ENCODE assay signal across 10 mouse cellular contexts in the genomic region with DNA sequence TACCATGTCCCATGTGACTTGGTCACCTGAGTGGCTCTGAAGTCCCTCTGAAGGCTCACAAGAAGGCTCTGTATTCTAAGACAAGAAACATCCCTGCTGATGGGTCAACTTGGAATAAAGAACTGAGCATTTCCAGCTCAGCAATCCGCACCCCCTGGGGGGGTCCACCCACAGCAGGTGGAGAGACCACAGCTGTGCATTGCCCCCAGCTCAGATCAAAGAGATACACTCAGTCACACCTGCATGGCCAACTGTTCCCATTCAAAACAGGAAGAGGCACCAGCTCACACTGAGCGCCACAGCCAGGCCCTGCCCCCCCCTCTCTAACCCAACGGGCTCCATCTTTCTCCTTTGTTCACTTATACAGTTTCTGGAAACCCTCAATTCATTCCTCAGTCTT. TPM values are rescaled to one million over a fixed set of nuclear protein-coding genes. Genes with fewer than 3 reads are reported as not detected.
A peak's percentile ranks its signal among the peaks of the same experiment; 100 is the strongest.
DNase-seq lines count a peak whose midpoint lies in the region; ATAC-seq and TF ChIP-seq lines count a peak whose summit lies in the region.
"Had no signal": no experiment of that assay in that cellular context is flagged by ENCODE, and none has a peak within 500 bp of the region (broad histone marks: within the 10 kb centered on the region; RNA-seq: fewer than 3 reads in every experiment).

No protein-coding gene starts in this region.

- no peak overlapping the region for H3K4me3 ChIP-seq in limb, embryonic 11.5 days (ENCODE audit: low read depth, low read length)
- no peak overlapping the region for H3K4me3 ChIP-seq in limb, embryonic 10.5 days
- H3K4me3 ChIP-seq in MEL (ENCODE audit: control insufficient read depth in 1 of 2, insufficient read depth in 1 of 2, low read depth in 2 of 2, low read length in 2 of 2), result no peak overlapping the region
- no peak overlapping the region for H3K4me3 ChIP-seq in stomach, embryonic 16.5 days (replicated peaks; ENCODE audit: low read length)
- H3K4me3 ChIP-seq: hindbrain, embryonic 10.5 days; layer of hippocampus, adult 2 months; midbrain, embryonic 15.5 days had no signal

- H3K4me1 ChIP-seq in limb, embryonic 11.5 days (ENCODE audit: control insufficient read depth, insufficient read depth, low read length), result no peaks in the 10 kb centered on the region
- peaks cover 2% of the 10 kb centered on the region for H3K4me1 ChIP-seq in limb, embryonic 10.5 days
- H3K4me1 ChIP-seq in MEL (ENCODE audit: control insufficient read depth in 1 of 2, insufficient read depth in 2 of 2, low read length in 2 of 2), result peaks cover 3 to 8% of the 10 kb centered on the region in 2 experiments; a peak in 3 of 4 replicates
- peaks cover 6% of the 10 kb centered on the region for H3K4me1 ChIP-seq in stomach, embryonic 16.5 days (ENCODE audit: control insufficient read depth, insufficient read depth, low read length)

- 0 out of 2 replicates have a peak, but pooled peaks have one; percentile 12 for ATAC-seq in limb, embryonic 11.5 days (ENCODE audit: insufficient number of reproducible peaks, low FRiP score, low TSS enrichment, low read depth)
- peak; percentile 65 for ATAC-seq in CD4-positive, CD25-positive, alpha-beta regulatory T cell, adult 4 months
- peak; percentile 30; the same call in 1 of the 2 replicates for ATAC-seq in stomach, embryonic 16.5 days (ENCODE audit: insufficient read depth, low FRiP score)
- ATAC-seq: midbrain, embryonic 15.5 days had no signal

- no peak overlapping the region for H3K4me2 ChIP-seq in limb, embryonic 11.5 days (ENCODE audit: low read depth, severe bottlenecking)
- no peak overlapping the region for H3K4me2 ChIP-seq in stomach, embryonic 16.5 days (ENCODE audit: low read depth, low read length)
- H3K4me2 ChIP-seq: midbrain, embryonic 15.5 days had no signal

- H3K9ac ChIP-seq in limb, embryonic 11.5 days (ENCODE audit: low read length), result no peak overlapping the region
- H3K9ac ChIP-seq in MEL (ENCODE audit: control insufficient read depth, low read depth, low read length, poor library complexity, severe bottlenecking), result no peak overlapping the region
- no peak overlapping the region for H3K9ac ChIP-seq in stomach, embryonic 16.5 days (ENCODE audit: low read length)
- H3K9ac ChIP-seq: midbrain, embryonic 15.5 days had no signal

- 85% methylated on average over 3 of the region's 3 CpGs for WGBS in limb, embryonic 11.5 days
- 72% methylated on average over 3 of the region's 3 CpGs for WGBS in limb, embryonic 10.5 days
- WGBS in stomach, embryonic 16.5 days, result 62% methylated on average over 3 of the region's 3 CpGs

- no peaks in the 10 kb centered on the region for H3K27me3 ChIP-seq in limb, embryonic 11.5 days (ENCODE audit: control insufficient read depth, insufficient read depth, low read length)
- H3K27me3 ChIP-seq in limb, embryonic 10.5 days (ENCODE audit: low read depth, poor library complexity, severe bottlenecking), result no peaks in the 10 kb centered on the region
- H3K27me3 ChIP-seq in MEL (ENCODE audit: control insufficient read depth in 1 of 2, insufficient read depth in 2 of 2, low read length in 2 of 2), result no peaks in the 10 kb centered on the region
- H3K27me3 ChIP-seq in stomach, embryonic 16.5 days (ENCODE audit: control insufficient read depth, insufficient read depth, low read length), result no peaks in the 10 kb centered on the region
- H3K27me3 ChIP-seq: midbrain, embryonic 15.5 days had no signal

- H3K9me3 ChIP-seq in limb, embryonic 11.5 days (ENCODE audit: control insufficient read depth, low read length), result no peaks in the 10 kb centered on the region
- no peaks in the 10 kb centered on the region for H3K9me3 ChIP-seq in limb, embryonic 10.5 days (replicated peaks)
- no peaks in the 10 kb centered on the region for H3K9me3 ChIP-seq in MEL (replicated peaks; ENCODE audit: insufficient read depth, low read length)
- H3K9me3 ChIP-seq in stomach, embryonic 16.5 days (replicated peaks; ENCODE audit: control insufficient read depth, low read length), result 0 out of 2 replicates have a peak, but pooled peaks cover 3% of the 10 kb centered on the region
- H3K9me3 ChIP-seq: hindbrain, embryonic 10.5 days; midbrain, embryonic 15.5 days had no signal

- DNase-seq in limb, embryonic 11.5 days (ENCODE audit: low spot score), result no peak
- no peak for DNase-seq in limb, embryonic 10.5 days (ENCODE audit: low spot score)
- DNase-seq in MEL (ENCODE audit: low read depth, low spot score), result no peak
- DNase-seq in adrenal gland, adult 8-10 months, result no peak
- DNase-seq in right cerebral cortex, postnatal 25 days, result no peak

- no peak for TF ChIP-seq RAD21 in MEL (IDR thresholded peaks at IDR 0.05; ENCODE audit: low read depth, low read length)

- no peak for TF ChIP-seq POLR2A in MEL (IDR thresholded peaks at IDR 0.05; ENCODE audit: control insufficient read depth in 1 of 2, insufficient read depth in 1 of 2, low read depth in 1 of 2, low read length in 2 of 2, poor library complexity in 1 of 2)

- peaks cover 2% of the 10 kb centered on the region for H3K36me3 ChIP-seq in limb, embryonic 11.5 days (ENCODE audit: control insufficient read depth, insufficient read depth, low read length)
- peaks cover 35% of the 10 kb centered on the region for H3K36me3 ChIP-seq in limb, embryonic 10.5 days
- peaks cover 12 to 14% of the 10 kb centered on the region in 2 experiments for H3K36me3 ChIP-seq in MEL (ENCODE audit: control insufficient read depth in 1 of 2, insufficient read depth in 2 of 2, low read length in 2 of 2)
- H3K36me3 ChIP-seq in stomach, embryonic 16.5 days (ENCODE audit: control insufficient read depth, insufficient read depth, low read length), result 0 out of 2 replicates have a peak, but pooled peaks cover 3% of the 10 kb centered on the region

- H3K27ac ChIP-seq in limb, embryonic 11.5 days (replicated peaks; ENCODE audit: low read depth, low read length), result no peak overlapping the region
- H3K27ac ChIP-seq in limb, embryonic 10.5 days, result no peak overlapping the region
- no peak overlapping the region for H3K27ac ChIP-seq in MEL (ENCODE audit: control insufficient read depth, low read depth, low read length)
- H3K27ac ChIP-seq in stomach, embryonic 16.5 days (ENCODE audit: low read length), result no peak overlapping the region
- H3K27ac ChIP-seq: hindbrain, embryonic 10.5 days; layer of hippocampus, adult 2 months; midbrain, embryonic 15.5 days had no signal

- no peak for TF ChIP-seq CTCF in MEL (IDR thresholded peaks at IDR 0.05 in 2 of 3, conservative IDR thresholded peaks at IDR 0.05 in 1 of 3; ENCODE audit: control insufficient read depth in 1 of 3, insufficient read depth in 1 of 3, low read depth in 2 of 3, low read length in 3 of 3, poor library complexity in 1 of 3, severe bottlenecking in 1 of 3)

- H3K79me2 ChIP-seq in MEL (ENCODE audit: control insufficient read depth, insufficient read depth, low read length, poor library complexity), result peaks cover 13% of the 10 kb centered on the region

- no peak for TF ChIP-seq EP300 in MEL (IDR thresholded peaks at IDR 0.05; ENCODE audit: low read depth in 1 of 2, low read length in 2 of 2)

TF ChIP-seq in MEL, 35 proteins besides CTCF, POLR2A, EP300 and RAD21 (continues in another document):
- TF ChIP-seq TCF12 (IDR thresholded peaks at IDR 0.05; ENCODE audit: low read depth, low read length), result 0 out of 2 replicates have a peak, but pooled peaks have one; percentile 23

RNA-seq across cellular contexts. Expression of a gene that starts 6.4 kb away (rescaled TPM):
- polyA plus RNA-seq in limb, embryonic 11.5 days (2014; fragmentation: Nextera tagmentation; extraction: Ambion mirVana), result 379 and 389 TPM in 2 replicates
- polyA plus RNA-seq in limb, embryonic 10.5 days (2016; fragmentation: Nextera tagmentation; extraction: Ambion mirVana), result 330 TPM in 2 replicates
- 100 to 1,000 TPM; 274 to 342 TPM for polyA plus RNA-seq in CD4-positive, CD25-positive, alpha-beta regulatory T cell, adult 4 months (2017; shearing (Covaris generic))
- 867 and 1,103 TPM in 2 replicates for total RNA-seq in MEL (2012; rRNA removed)
- polyA plus RNA-seq in MEL (2012; ENCODE audit: insufficient read depth in 1 of 2, insufficient read length in 2 of 2, low read depth in 1 of 2, low replicate concordance in 2 of 2, missing spikeins in 1 of 2), result 100 to 1,000 TPM in 1 of 2 experiments, not detected in 1; 850 TPM
- polyA plus RNA-seq in stomach, embryonic 16.5 days (2015; fragmentation: Nextera tagmentation; extraction: Ambion mirVana), result 345 and 393 TPM in 2 replicates
- 100 to 1,000 TPM; 273 to 388 (median 339) TPM for total RNA-seq in adrenal gland, adult 8-10 months (2022)

RNA-seq across cellular contexts. Expression of a gene that starts 8.3 kb away (rescaled TPM):
- polyA plus RNA-seq in limb, embryonic 11.5 days (2014; fragmentation: Nextera tagmentation; extraction: Ambion mirVana), result 11.7 and 14.1 TPM in 2 replicates
- 21.5 and 21.6 TPM in 2 replicates for polyA plus RNA-seq in limb, embryonic 10.5 days (2016; fragmentation: Nextera tagmentation; extraction: Ambion mirVana)
- 10 to 100 TPM; 54.4 to 79.2 TPM for polyA plus RNA-seq in CD4-positive, CD25-positive, alpha-beta regulatory T cell, adult 4 months (2017; shearing (Covaris generic))
- total RNA-seq in MEL (2012; rRNA removed), result 14.9 and 16.4 TPM in 2 replicates
- 10 to 100 TPM in 1 of 2 experiments, not detected in 1; 44.0 TPM for polyA plus RNA-seq in MEL (2012; ENCODE audit: insufficient read depth in 1 of 2, insufficient read length in 2 of 2, low read depth in 1 of 2, low replicate concordance in 2 of 2, missing spikeins in 1 of 2)
- 15.5 and 17.8 TPM in 2 replicates for polyA plus RNA-seq in stomach, embryonic 16.5 days (2015; fragmentation: Nextera tagmentation; extraction: Ambion mirVana)
- total RNA-seq in adrenal gland, adult 8-10 months (2022), result 10 to 100 TPM; 18.1 to 39.2 (median 25.6) TPM

RNA-seq across cellular contexts. Expression of a gene that starts 15.6 kb away (rescaled TPM):
- polyA plus RNA-seq in limb, embryonic 11.5 days (2014; fragmentation: Nextera tagmentation; extraction: Ambion mirVana), result 65.0 and 66.4 TPM in 2 replicates
- 82.8 and 93.0 TPM in 2 replicates for polyA plus RNA-seq in limb, embryonic 10.5 days (2016; fragmentation: Nextera tagmentation; extraction: Ambion mirVana)
- 10 to 100 TPM; 19.7 to 22.9 TPM for polyA plus RNA-seq in CD4-positive, CD25-positive, alpha-beta regulatory T cell, adult 4 months (2017; shearing (Covaris generic))
- 179 and 202 TPM in 2 replicates for total RNA-seq in MEL (2012; rRNA removed)
- polyA plus RNA-seq in MEL (2012; ENCODE audit: insufficient read depth in 1 of 2, insufficient read length in 2 of 2, low read depth in 1 of 2, low replicate concordance in 2 of 2, missing spikeins in 1 of 2), result 100 to 1,000 TPM; 136 to 201 TPM
- polyA plus RNA-seq in stomach, embryonic 16.5 days (2015; fragmentation: Nextera tagmentation; extraction: Ambion mirVana), result 40.7 and 41.6 TPM in 2 replicates
- 10 to 100 TPM; 29.0 to 30.9 (median 30.3) TPM for total RNA-seq in adrenal gland, adult 8-10 months (2022)

RNA-seq across cellular contexts. Expression of a gene that starts 55.2 kb away (rescaled TPM):
- polyA plus RNA-seq in limb, embryonic 11.5 days (2014; fragmentation: Nextera tagmentation; extraction: Ambion mirVana), result 18.1 and 20.9 TPM in 2 replicates
- 14.2 and 16.3 TPM in 2 replicates for polyA plus RNA-seq in limb, embryonic 10.5 days (2016; fragmentation: Nextera tagmentation; extraction: Ambion mirVana)
- 10 to 100 TPM; 12.3 to 18.8 TPM for polyA plus RNA-seq in CD4-positive, CD25-positive, alpha-beta regulatory T cell, adult 4 months (2017; shearing (Covaris generic))
- 7.8 and 10.2 TPM in 2 replicates for total RNA-seq in MEL (2012; rRNA removed)
- 10 to 100 TPM in 1 of 2 experiments, not detected in 1; 11.2 TPM for polyA plus RNA-seq in MEL (2012; ENCODE audit: insufficient read depth in 1 of 2, insufficient read length in 2 of 2, low read depth in 1 of 2, low replicate concordance in 2 of 2, missing spikeins in 1 of 2)
- 15.6 and 16.9 TPM in 2 replicates for polyA plus RNA-seq in stomach, embryonic 16.5 days (2015; fragmentation: Nextera tagmentation; extraction: Ambion mirVana)
- 10 to 100 TPM in 2 of 4 experiments, 1 to 10 TPM in 2; 5.6 to 11.6 (median 9.6) TPM for total RNA-seq in adrenal gland, adult 8-10 months (2022)

Comparison
In these comparisons a context has a peak if more than half of its experiments do, and no peak if none do; other contexts are left out.
1. ATAC-seq: peak in every context shown above with its lines; median percentile 65 in CD4-positive, CD25-positive, alpha-beta regulatory T cell, adult 4 months; 30 in stomach, embryonic 16.5 days; 12 in limb, embryonic 11.5 days.